Mouse (Mus musculus): ENCODE results near the gene Ppp1r3c. TPM values are rescaled to one million over a fixed set of nuclear protein-coding genes. Genes with fewer than 3 reads are reported as not detected.

Gene Ppp1r3c
- total RNA-seq, 4 experiments from 2014 or later, result 82.2 to 179 (median 102) TPM

Other genes with a start within 250 kb of the Ppp1r3c start
- gene Hectd2, start 182.0 kb downstream of the Ppp1r3c start, total RNA-seq (2022), result 1 to 10 TPM; 1.2 to 2.7 (median 2.1) TPM
- 10 to 100 TPM; 62.7 to 82.4 (median 71.7) TPM for gene Tnks2, start 97.6 kb upstream of the Ppp1r3c start, total RNA-seq (2022)
- 1 to 10 TPM; 1.9 to 2.7 (median 2.6) TPM for gene Fgfbp3, start 183.0 kb upstream of the Ppp1r3c start, total RNA-seq (2022)
- 10 to 100 TPM in 3 of 4 experiments, 1 to 10 TPM in 1; 9.2 to 13.0 (median 11.2) TPM for gene Btaf1, start 189.4 kb upstream of the Ppp1r3c start, total RNA-seq (2022)

All from heart, adult 8-10 months (tissue).